Mouse (Mus musculus) MEL (cell line): ENCODE results near the gene Gzmm.
A peak's percentile ranks its signal among the peaks of the same experiment; 100 is the strongest.

Experiments
- CHD1 ChIP-seq: IDR thresholded peaks from 2 replicates; pipeline ENCODE4 v1.6.1; 2012; ENCODE audit warnings: low read depth, mild to moderate bottlenecking, inconsistent platforms, low read length, improper control_type of control experiment
- CHD2 ChIP-seq: IDR thresholded peaks from 2 replicates; pipeline ENCODE4 v1.6.1; 2011; ENCODE audit warnings: low read length, improper control_type of control experiment
- CTCF ChIP-seq, 3 experiments: IDR thresholded peaks in 2 of 3; conservative IDR thresholded peaks in 1 of 3; 2 replicates each; pipeline ENCODE4 v1.5.1; 2011 to 2012; ENCODE audit warnings: low read length in 3 of 3, low read depth in 2 of 3, mild to moderate bottlenecking in 2 of 3, improper control_type of control experiment in 1 of 3, inconsistent platforms in 1 of 3, mixed read lengths in 1 of 3, moderate library complexity in 1 of 3; ENCODE audit not compliant: control insufficient read depth in 1 of 3, insufficient read depth in 1 of 3, poor library complexity in 1 of 3, severe bottlenecking in 1 of 3
- ELF1 ChIP-seq: IDR thresholded peaks from 2 replicates; pipeline ENCODE4 v1.6.1; 2014; ENCODE audit warnings: low read depth, mild to moderate bottlenecking, inconsistent platforms, low read length, improper control_type of control experiment, moderate library complexity
- EP300 ChIP-seq, 2 experiments: IDR thresholded peaks; 2 replicates each; pipeline ENCODE4 v1.6.1; 2011; ENCODE audit warnings: improper control_type of control experiment in 2 of 2, low read length in 2 of 2, low read depth in 1 of 2, mild to moderate bottlenecking in 1 of 2
- HCFC1 ChIP-seq: IDR thresholded peaks from 2 replicates; pipeline ENCODE4 v1.6.1; 2012; ENCODE audit warnings: low read depth, mild to moderate bottlenecking, inconsistent platforms, low read length, improper control_type of control experiment, moderate library complexity
- MAZ ChIP-seq: IDR thresholded peaks from 2 replicates; pipeline ENCODE4 v1.6.1; 2012; ENCODE audit warnings: low read depth, mild to moderate bottlenecking, inconsistent platforms, low read length, improper control_type of control experiment
- MEF2A ChIP-seq: IDR thresholded peaks from 2 replicates; pipeline ENCODE4 v1.6.1; 2014; ENCODE audit warnings: low read depth, mild to moderate bottlenecking, inconsistent platforms, low read length, improper control_type of control experiment; ENCODE audit not compliant: poor library complexity, insufficient replicate concordance, severe bottlenecking; ENCODE audit errors: extremely low read depth
- MXI1 ChIP-seq: IDR thresholded peaks from 2 replicates; pipeline ENCODE4 v1.6.1; 2011; ENCODE audit warnings: mild to moderate bottlenecking, low read depth, low read length, improper control_type of control experiment
- MYB ChIP-seq: IDR thresholded peaks from 2 replicates; pipeline ENCODE4 v1.6.1; 2011; ENCODE audit warnings: mild to moderate bottlenecking, low read depth, low read length, improper control_type of control experiment
- NRF1 ChIP-seq: IDR thresholded peaks from 2 replicates; pipeline ENCODE4 v1.6.1; 2014; ENCODE audit warnings: low read depth, mild to moderate bottlenecking, inconsistent platforms, low read length, improper control_type of control experiment, moderate library complexity; ENCODE audit not compliant: poor library complexity, insufficient read depth, severe bottlenecking
- POLR2A ChIP-seq, 2 experiments: IDR thresholded peaks; 2 replicates each; pipeline ENCODE4 v1.6.1; 2011 to 2012; ENCODE audit warnings: low read length in 2 of 2, mild to moderate bottlenecking in 2 of 2, control low read depth in 1 of 2, improper control_type of control experiment in 1 of 2, low read depth in 1 of 2, moderate library complexity in 1 of 2; ENCODE audit not compliant: control insufficient read depth in 1 of 2, insufficient read depth in 1 of 2, poor library complexity in 1 of 2
- SMC3 ChIP-seq: IDR thresholded peaks from 2 replicates; pipeline ENCODE4 v1.6.1; 2011; ENCODE audit warnings: low read depth, low read length, improper control_type of control experiment
- TBP ChIP-seq: IDR thresholded peaks from 2 replicates; pipeline ENCODE4 v1.8.0; 2011; ENCODE audit warnings: low read depth, low read length, improper control_type of control experiment

DNA sequence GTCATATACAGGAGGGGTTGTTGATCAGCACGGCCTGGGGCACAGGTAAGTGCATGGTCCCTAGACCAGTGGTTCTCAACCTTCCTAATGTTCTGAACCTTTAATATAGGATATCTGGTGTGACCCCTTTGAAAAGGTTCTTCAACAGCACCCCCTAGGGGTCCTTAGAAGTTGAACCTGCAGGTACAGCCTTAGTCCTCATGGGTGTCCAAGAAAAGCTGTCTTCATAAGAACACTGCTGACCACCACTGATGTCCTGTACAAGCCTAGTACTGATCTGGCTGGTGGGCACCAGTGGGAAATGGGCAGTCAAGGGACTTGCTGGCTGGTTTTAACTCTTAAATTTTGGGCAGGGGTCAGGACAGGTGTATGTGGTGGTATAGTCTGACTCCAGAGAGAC, 23.2 kb downstream of the Gzmm start:
- TF ChIP-seq CHD2 (no peak), MYB (no peak), SMC3 (no peak), NRF1 (no peak), POLR2A (IDR thresholded peaks at IDR 0.05; ENCODE audit: control insufficient read depth in 1 of 2, insufficient read depth in 1 of 2, low read depth in 1 of 2, low read length in 2 of 2, poor library complexity in 1 of 2) (no peak), TBP (no peak), EP300 (IDR thresholded peaks at IDR 0.05; ENCODE audit: low read depth in 1 of 2, low read length in 2 of 2) (no peak), CTCF (IDR thresholded peaks at IDR 0.05 in 2 of 3, conservative IDR thresholded peaks at IDR 0.05 in 1 of 3; ENCODE audit: control insufficient read depth in 1 of 3, insufficient read depth in 1 of 3, low read depth in 2 of 3, low read length in 3 of 3, poor library complexity in 1 of 3, severe bottlenecking in 1 of 3) (peak; percentile 22 to 64 (median 61); a peak in 5 of 6 replicates), MXI1 (no peak), HCFC1 (no peak), MAZ (no peak), MEF2A (no peak), CHD1 (no peak), ELF1 (no peak)
